Mouse (Mus musculus) hindbrain, embryonic 16.5 days (tissue): ENCODE measurements around the gene Tmem102. TPM values are rescaled to one million over a fixed set of nuclear protein-coding genes. Genes with fewer than 3 reads are reported as not detected.
A peak's percentile ranks its signal among the peaks of the same experiment; 100 is the strongest.

Source experiments
- ATAC-seq: fragments of 200-750 bp; cut with Nextera tagmentation; 2 replicates; pipeline ENCODE4 v1.8.0; 2017; ENCODE audit warnings: moderate TSS enrichment, moderate library complexity
- H3K27ac ChIP-seq: fragments of 300-500 bp; sonication (generic); 2 replicates; pipeline ENCODE4 v1.5.1; 2014; ENCODE audit warnings: low read depth, mild to moderate bottlenecking, control low read depth, low read length, moderate library complexity
- H3K27me3 ChIP-seq: fragments of 300-500 bp; sonication (generic); replicated peaks from 2 replicates; pipeline ENCODE4 v1.6.1; 2014; ENCODE audit warnings: low read length; ENCODE audit not compliant: control insufficient read depth, insufficient read depth
- H3K36me3 ChIP-seq: fragments of 300-500 bp; sonication (generic); 2 replicates; pipeline ENCODE4 v1.6.1; 2014; ENCODE audit warnings: mild to moderate bottlenecking, low read length, moderate library complexity, mixed read lengths; ENCODE audit not compliant: control insufficient read depth, insufficient read depth
- H3K4me1 ChIP-seq: fragments of 300-500 bp; sonication (generic); 2 replicates; pipeline ENCODE4 v1.6.1; 2014; ENCODE audit warnings: low read depth, low read length; ENCODE audit not compliant: control insufficient read depth, insufficient read depth
- H3K4me2 ChIP-seq: fragments of 300-500 bp; sonication (generic); 2 replicates; pipeline ENCODE4 v1.6.1; 2014; ENCODE audit warnings: mild to moderate bottlenecking, low read length, control low read depth, moderate library complexity
- H3K4me3 ChIP-seq: fragments of 300-500 bp; sonication (generic); 2 replicates; pipeline ENCODE4 v1.5.1; 2014; ENCODE audit warnings: mild to moderate bottlenecking, low read length, control low read depth, moderate library complexity
- H3K9ac ChIP-seq: fragments of 300-500 bp; sonication (generic); 2 replicates; pipeline ENCODE4 v1.6.1; 2014; ENCODE audit warnings: low read depth, mild to moderate bottlenecking, control low read depth, low read length, moderate library complexity
- H3K9me3 ChIP-seq: fragments of 300-500 bp; sonication (generic); 2 replicates; pipeline ENCODE4 v1.6.1; 2014; ENCODE audit warnings: mild to moderate bottlenecking, low read length, moderate library complexity; ENCODE audit not compliant: control insufficient read depth
- WGBS: fragments of 180-500 bp; shearing (Covaris S2); extraction: QIAGEN DNeasy Blood & Tissue Kit; methylation state at CpG from one replicate; pipeline ENCODE4 v1.1.7; 2014; 5-methylcytosine and 5-hydroxymethylcytosine counted together
- polyA plus RNA-seq: library from polyadenylated mRNA; unstranded; fragments of >200 nt; fragmentation: Nextera tagmentation; extraction: Ambion mirVana; gene quantifications from 2 replicates; pipeline ENCODE4 v1.2.1, GENCODE M21; 2015

Gene Tmem102
- polyA plus RNA-seq, 1 experiment from 2014 or later: 1.6 TPM

GRCm38 (mm10) chr11:69833554-69833953, 28.1 kb upstream of the Tmem102 start:
- 52% methylated on average over 7 of the region's 8 CpGs for WGBS
- peaks cover 9% of the 10 kb centered on the region for H3K36me3 ChIP-seq
- no peaks in the 10 kb centered on the region for H3K9me3 ChIP-seq

DNA sequence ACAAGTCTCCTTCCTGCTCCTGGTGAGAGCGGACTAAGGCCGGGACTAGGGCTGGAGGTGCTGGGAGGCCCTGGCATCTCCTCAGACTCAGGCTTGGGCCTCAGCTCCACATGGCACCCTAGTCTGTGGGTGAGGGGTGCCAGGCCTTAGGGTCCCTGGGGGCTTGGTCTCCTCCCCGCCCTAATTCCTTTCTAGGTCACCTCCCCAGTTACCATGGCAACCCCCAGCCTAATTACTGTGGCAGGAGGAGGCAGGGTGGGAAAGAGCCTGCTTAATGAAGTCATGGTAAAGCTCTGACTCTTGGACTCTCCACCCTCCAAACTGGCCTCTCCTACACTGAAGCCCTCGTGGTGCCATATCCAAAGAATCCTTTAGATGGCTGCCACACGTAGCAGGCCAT, 23.4 kb upstream of the Tmem102 start:
- H3K36me3 ChIP-seq: peaks cover 46% of the 10 kb centered on the region
- H3K4me1 ChIP-seq: peaks cover 8% of the 10 kb centered on the region
- no peak overlapping the region for H3K9ac ChIP-seq
- WGBS: 63% methylated on average over 5 of the region's 5 CpGs
- no peaks in the 10 kb centered on the region for H3K9me3 ChIP-seq
- no peak overlapping the region for H3K4me2 ChIP-seq
- H3K4me3 ChIP-seq: no peak overlapping the region
- H3K27ac ChIP-seq: no peak overlapping the region
- no peak for ATAC-seq
- no peaks in the 10 kb centered on the region for H3K27me3 ChIP-seq

More at GRCm38 (mm10) chr11:69833554-69833953, 28.1 kb upstream of the Tmem102 start:
- peak overlapping the region; percentile 94 for H3K9ac ChIP-seq
- H3K27me3 ChIP-seq: no peaks in the 10 kb centered on the region
- ATAC-seq: no peak
- peak overlapping the region; percentile 87 for H3K4me3 ChIP-seq
- H3K4me2 ChIP-seq: peak overlapping the region; percentile 89
- H3K27ac ChIP-seq: no peak overlapping the region
- peaks cover 30% of the 10 kb centered on the region for H3K4me1 ChIP-seq

DNA sequence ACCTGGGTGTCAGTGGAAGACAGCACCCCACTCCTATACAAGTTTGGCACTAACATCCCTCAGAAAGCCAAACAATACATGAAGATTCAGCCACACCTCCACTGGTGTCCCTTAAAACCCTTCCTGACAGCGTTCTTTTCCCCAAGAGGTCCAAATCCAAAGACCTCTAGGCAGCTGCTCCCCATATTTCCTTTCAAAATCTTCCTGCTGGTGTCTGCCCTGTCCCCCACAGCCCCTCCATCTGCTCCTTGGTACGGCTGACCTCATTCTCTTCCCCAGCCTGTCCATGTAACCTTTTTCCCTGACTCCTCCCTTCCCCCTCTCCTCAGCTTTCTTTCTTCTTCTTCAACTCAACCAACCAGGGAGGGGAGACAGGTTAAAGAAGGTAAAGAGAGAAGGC, 18.0 kb upstream of the Tmem102 start:
- H3K9ac ChIP-seq: no peak overlapping the region
- no peak overlapping the region for H3K4me2 ChIP-seq
- no peaks in the 10 kb centered on the region for H3K27me3 ChIP-seq
- ATAC-seq: no peak
- 59% methylated on average over 2 of the region's 2 CpGs for whole genome bisulfite sequencing
- peaks cover 36% of the 10 kb centered on the region for H3K36me3 ChIP-seq
- no peaks in the 10 kb centered on the region for H3K4me1 ChIP-seq
- H3K9me3 ChIP-seq: no peaks in the 10 kb centered on the region
- H3K27ac ChIP-seq: no peak overlapping the region
- H3K4me3 ChIP-seq: no peak overlapping the region

- H3K9me3 ChIP-seq: peaks cover 6% of the 10 kb centered on the region
- no peak within 1 kb of the TSS for H3K4me2 ChIP-seq
- no peak for ATAC-seq
- H3K4me1 ChIP-seq: no peaks in the 10 kb centered on the region
- H3K9ac ChIP-seq: no peak within 1 kb of the TSS
- H3K27ac ChIP-seq: no peak within 1 kb of the TSS
- WGBS: 94% methylated on average over 3 of the region's 3 CpGs
- H3K36me3 ChIP-seq: peaks cover 24% of the 10 kb centered on the region
- no peaks in the 10 kb centered on the region for H3K27me3 ChIP-seq
- no peak within 1 kb of the TSS for H3K4me3 ChIP-seq
Measured at GRCm38 (mm10) chr11:69822080-69822479, 16.7 kb upstream of the Tmem102 start, which contains the start of gene Spem1. Gene Spem1 (minus strand): TSS chr11:69822180.

- H3K4me3 ChIP-seq: no peak overlapping the region
- H3K27me3 ChIP-seq: no peaks in the 10 kb centered on the region
- no peaks in the 10 kb centered on the region for H3K36me3 ChIP-seq
- H3K9me3 ChIP-seq: peaks cover 9% of the 10 kb centered on the region
- 92% methylated on average over 8 of the region's 8 CpGs for whole genome bisulfite sequencing
- H3K27ac ChIP-seq: no peak overlapping the region
- H3K4me2 ChIP-seq: no peak overlapping the region
- no peaks in the 10 kb centered on the region for H3K4me1 ChIP-seq
- H3K9ac ChIP-seq: no peak overlapping the region
- no peak for ATAC-seq
Measured at GRCm38 (mm10) chr11:69818871-69819270, 13.4 kb upstream of the Tmem102 start.

- Histone ChIP-seq H3K4me2 (no peak within 1 kb of the TSS), H3K4me1 (no peaks in the 10 kb centered on the region), H3K4me3 (no peak within 1 kb of the TSS), H3K27ac (no peak within 1 kb of the TSS), H3K9ac (no peak within 1 kb of the TSS), H3K36me3 (no peaks in the 10 kb centered on the region), H3K9me3 (peaks cover 9% of the 10 kb centered on the region), H3K27me3 (no peaks in the 10 kb centered on the region)
- 75% methylated on average over 2 of the region's 2 CpGs for WGBS
- ATAC-seq: no peak
Measured at GRCm38 (mm10) chr11:69818365-69818764, 12.9 kb upstream of the Tmem102 start, which contains the start of gene Spem2. Gene Spem2 (minus strand): TSS chr11:69818465.

GRCm38 (mm10) chr11:69816520-69816919, 11.1 kb upstream of the Tmem102 start:
- Histone ChIP-seq H3K36me3 (no peaks in the 10 kb centered on the region), H3K4me2 (no peak overlapping the region), H3K27ac (no peak overlapping the region), H3K4me3 (no peak overlapping the region), H3K9me3 (peaks cover 9% of the 10 kb centered on the region), H3K4me1 (no peaks in the 10 kb centered on the region), H3K9ac (no peak overlapping the region), H3K27me3 (no peaks in the 10 kb centered on the region)
- WGBS: 92% methylated on average over 12 of the region's 12 CpGs
- no peak for ATAC-seq

GRCm38 (mm10) chr11:69815155-69815554, 9.7 kb upstream of the Tmem102 start, which contains the start of gene Gm39566:
Gene Gm39566 (minus strand): TSS chr11:69815298.
- ATAC-seq: no peak
- no peak within 1 kb of the TSS for H3K4me2 ChIP-seq
- no peaks in the 10 kb centered on the region for H3K36me3 ChIP-seq
- H3K27me3 ChIP-seq: no peaks in the 10 kb centered on the region
- WGBS: 69% methylated on average over 10 of the region's 10 CpGs
- no peaks in the 10 kb centered on the region for H3K4me1 ChIP-seq
- peaks cover 9% of the 10 kb centered on the region for H3K9me3 ChIP-seq
- no peak within 1 kb of the TSS for H3K4me3 ChIP-seq
- H3K9ac ChIP-seq: no peak within 1 kb of the TSS
- no peak within 1 kb of the TSS for H3K27ac ChIP-seq

DNA sequence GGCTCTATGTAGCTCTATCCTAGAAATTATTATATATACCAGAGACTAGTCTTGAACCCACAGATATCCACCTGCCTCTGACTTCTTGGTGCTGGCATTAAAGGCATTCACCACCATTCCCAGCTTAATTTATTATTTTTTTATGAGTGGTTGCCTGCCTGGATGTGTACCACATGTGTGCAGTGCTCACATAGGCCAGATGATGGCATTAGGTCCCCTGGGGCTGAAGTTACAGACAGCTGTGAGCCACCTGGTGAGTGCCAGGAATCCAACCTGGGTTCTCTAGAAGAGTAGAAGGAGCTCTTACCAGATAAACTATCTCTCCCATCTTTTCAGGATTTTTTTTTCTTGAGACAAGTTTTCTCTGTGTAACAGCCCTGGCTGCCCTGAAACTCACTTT, 4.9 kb upstream of the Tmem102 start:
- Histone ChIP-seq H3K36me3 (no peaks in the 10 kb centered on the region), H3K9ac (no peak overlapping the region), H3K9me3 (no peaks in the 10 kb centered on the region), H3K27me3 (peaks cover 14% of the 10 kb centered on the region), H3K4me3 (no peak overlapping the region), H3K27ac (no peak overlapping the region), H3K4me1 (no peaks in the 10 kb centered on the region), H3K4me2 (no peak overlapping the region)
- ATAC-seq: no peak

GRCm38 (mm10) chr11:69807641-69808040, 2.2 kb upstream of the Tmem102 start:
- H3K9me3 ChIP-seq: no peaks in the 10 kb centered on the region
- H3K27me3 ChIP-seq: peaks cover 21% of the 10 kb centered on the region
- H3K36me3 ChIP-seq: no peaks in the 10 kb centered on the region
- H3K9ac ChIP-seq: no peak overlapping the region
- no peak overlapping the region for H3K4me3 ChIP-seq
- H3K27ac ChIP-seq: no peak overlapping the region
- H3K4me2 ChIP-seq: no peak overlapping the region
- WGBS: 91% methylated on average over 2 of the region's 2 CpGs
- ATAC-seq: no peak
- peaks cover 21% of the 10 kb centered on the region for H3K4me1 ChIP-seq
